Mouse (Mus musculus) c-Kit-positive CD71-negative TER-119-negative erythroid progenitor cells, embryonic 14.5 days (primary cell): ENCODE data around the gene Olfr112.
"Not testable (repeated sequence)": the region's sequence is repeated elsewhere in the genome, so short reads cannot be mapped to it uniquely, and the experiment has no call there.

Experiments
- DNase-seq: peaks from one replicate; pipeline ENCODE4 v3.0.0-alpha.2; 2013; ENCODE audit warnings: low read depth

Gene Olfr112

DNA sequence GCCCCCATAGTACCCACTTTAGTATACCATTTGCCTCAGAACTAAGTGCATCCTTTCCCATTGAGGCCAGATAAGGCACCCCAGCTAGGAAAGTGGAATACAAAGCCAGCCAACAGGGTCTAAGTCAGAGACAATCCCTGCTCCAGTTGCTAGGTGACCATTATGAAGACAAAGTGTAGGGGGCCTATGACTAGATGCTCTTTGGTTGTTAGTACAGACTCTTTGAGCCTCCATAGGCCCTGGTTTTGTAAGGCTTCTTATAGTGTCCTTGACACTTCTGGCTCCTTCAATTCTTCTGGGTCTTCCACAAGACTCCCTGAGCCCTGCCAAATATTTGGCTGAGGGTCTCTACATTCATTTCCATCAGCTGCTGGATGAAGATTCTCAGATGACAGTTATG, at the start of gene Olfr112:
Gene Olfr112, minus strand, starts transcription at position 101 of the 400 bp plus-strand sequence.
- DNase-seq = no peak

DNA sequence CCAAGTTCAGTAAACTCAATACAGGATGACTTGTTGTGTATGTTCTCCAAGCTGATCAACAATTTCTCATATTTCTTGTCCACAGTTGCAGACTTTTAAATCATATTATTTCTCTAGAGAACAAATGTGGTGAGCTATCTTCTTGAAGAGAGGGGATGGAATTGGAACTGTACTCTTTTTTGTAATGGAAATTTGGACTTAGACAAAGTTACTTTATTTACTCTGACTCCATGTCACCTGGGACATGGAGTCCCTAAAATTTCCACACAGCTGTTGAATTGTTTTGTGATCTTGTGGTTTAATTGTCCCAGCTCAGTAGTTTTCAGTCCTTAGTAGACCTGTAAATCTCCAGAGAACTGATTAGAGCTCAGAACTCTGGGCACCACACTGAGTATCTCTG, 23.4 kb upstream of the Olfr112 start, which contains the start of gene Olfr114:
Gene Olfr114, minus strand, starts transcription at position 101 of the 400 bp plus-strand sequence.
- DNase-seq = no peak

DNA sequence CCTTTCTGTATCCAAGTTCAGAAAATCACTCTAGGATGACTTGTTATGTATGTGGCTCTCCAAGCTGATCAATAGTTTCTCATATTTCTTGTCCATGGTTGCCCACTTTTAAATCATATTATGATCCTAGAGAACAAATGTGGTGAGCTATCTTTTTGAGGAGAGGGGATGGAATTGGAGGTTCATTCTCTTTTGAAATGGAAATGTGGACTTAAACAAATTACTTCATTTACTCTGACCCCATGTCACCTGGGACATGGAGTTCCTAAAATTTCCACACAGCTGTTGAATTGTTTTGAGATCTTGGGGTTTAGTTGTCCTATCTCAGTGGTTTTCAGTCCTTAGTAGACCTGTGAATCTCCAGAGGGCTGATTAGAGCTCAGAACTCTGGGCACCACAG, 8.3 kb upstream of the Olfr112 start, which contains the start of gene Olfr113:
Gene Olfr113, minus strand, starts transcription at position 101 of the 400 bp plus-strand sequence.
- no peak for DNase-seq

DNA sequence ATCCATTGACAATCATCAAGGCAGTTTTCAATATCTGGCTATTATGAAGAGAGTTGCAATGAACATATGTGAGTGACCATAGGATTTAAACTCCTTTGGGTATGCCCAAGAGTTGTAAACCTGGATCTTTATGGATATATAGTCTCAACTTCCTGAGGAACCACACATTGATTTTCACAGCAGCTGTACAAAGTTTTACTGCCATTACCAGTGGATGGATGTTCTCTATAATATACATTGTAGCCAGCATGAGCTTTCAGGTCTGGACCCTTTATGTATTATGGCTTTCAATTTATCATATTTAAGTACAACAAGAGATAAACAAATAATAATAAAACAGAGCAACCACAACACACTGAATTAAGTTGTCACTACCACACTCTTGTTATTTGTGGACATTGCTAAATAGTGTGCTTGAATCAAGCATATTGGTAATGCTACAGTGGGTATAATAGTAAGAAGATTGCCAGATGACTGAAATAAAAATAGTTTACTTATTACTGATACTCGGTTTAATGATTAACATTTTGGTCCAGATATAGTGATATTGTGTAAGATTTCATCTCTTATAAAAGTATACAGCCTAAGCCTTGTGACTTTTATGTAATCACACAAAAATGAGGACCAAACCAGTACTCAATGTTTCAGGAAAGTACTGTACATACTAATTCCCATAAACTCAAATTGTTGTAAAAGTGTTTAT, 10.2 kb downstream of the Olfr112 start:
- DNase-seq = no peak

DNA sequence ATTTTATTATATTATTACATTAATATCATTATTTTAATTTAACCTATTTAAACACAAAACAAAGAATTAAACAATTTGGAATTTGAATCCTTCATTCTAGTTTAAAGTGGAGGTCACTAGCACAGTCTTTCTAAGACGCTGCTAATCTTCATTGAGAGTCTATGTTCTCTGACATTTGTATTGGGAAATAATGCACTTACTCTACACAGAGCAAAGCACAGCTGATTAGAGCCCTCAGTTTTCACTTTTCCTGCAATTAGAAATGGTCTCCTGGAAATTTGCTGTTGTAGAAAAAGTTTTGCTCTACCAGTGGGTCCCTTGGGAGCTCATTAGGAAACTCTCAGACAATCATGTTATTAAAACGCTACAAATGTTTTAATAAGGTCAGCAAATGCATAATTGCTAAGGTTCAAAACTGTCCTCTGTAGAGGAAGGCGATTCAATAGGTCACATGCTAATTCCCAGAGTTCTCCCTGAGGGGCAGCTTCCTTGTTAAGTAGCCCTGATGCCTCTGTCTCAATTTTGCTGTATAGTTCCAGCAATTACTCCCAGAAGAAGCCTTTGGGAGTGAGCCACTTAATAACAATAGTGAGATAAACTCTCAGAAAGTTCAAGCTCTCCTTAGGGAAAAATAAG, 25.3 kb downstream of the Olfr112 start:
- DNase-seq = no peak

DNA sequence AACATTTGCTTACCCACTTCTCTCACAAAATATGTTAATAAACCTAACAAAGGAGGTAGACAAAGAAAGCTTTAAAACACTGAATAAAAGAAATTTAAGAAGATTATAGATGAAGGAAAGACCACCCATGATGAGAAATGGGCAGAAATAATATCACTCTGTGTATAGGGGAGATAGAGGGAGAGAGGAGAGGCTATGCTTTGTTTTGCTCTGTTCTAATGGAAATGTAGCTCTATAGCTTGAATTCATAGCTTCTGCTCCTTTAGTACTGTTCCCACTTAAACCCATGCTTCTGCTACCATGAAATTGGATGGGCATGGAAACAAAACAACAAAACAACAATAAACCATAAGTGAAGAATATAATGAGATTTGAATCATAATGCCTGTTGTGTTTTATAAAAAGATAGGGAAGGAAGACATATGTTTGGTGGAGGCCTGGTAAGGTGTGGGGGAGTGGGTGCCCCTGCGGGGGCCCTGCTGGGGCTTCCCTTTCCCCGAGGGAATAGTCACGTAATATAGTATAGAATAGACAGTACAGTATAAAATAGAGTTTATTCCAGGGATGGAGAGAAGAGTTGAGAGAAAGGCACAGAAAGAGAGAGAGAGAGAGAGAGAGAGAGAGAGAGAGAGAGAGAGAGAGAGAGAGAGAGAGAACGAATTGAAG, 27.7 kb downstream of the Olfr112 start:
- DNase-seq = no peak

DNA sequence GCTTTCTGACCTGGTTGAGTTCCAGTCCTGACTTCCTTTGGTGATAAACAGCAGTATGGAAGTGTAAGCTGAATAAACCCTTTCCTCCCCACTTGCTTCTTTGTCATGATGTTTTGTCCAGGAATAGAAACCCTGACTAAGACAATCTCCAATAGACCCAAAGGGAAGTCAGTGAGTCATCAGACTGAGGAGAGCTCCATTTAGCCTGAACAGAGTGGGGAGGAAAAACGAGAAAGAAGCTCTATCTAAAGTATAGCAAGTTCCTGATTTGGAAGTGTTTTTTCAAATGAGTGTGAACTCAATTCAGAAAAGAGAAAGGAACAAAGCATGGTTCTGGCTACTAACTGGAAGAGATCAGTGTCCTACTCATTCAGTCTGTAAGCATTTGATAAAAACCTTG, 30.8 kb downstream of the Olfr112 start:
- DNase-seq = not testable (repeated sequence)

DNA sequence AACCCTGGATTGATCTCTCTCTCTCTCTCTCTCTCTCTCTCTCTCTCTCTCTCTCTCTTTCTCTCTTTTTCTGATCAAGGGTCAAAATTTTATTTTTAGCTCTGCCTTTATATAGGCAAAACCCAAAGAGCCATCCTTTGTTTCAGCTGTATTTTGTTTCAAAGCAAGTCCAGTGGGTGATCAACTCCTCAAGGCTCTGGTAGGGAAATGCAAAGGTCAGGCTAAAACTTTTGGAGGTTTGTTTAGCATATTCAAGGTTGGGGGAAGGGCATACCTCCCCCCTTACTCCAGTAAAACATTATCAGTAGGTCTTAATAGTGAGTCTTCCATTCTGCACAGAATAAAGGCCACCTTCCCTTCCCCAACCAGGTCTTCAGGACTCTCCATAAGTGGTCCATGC, 34.1 kb downstream of the Olfr112 start:
- no peak for DNase-seq

DNA sequence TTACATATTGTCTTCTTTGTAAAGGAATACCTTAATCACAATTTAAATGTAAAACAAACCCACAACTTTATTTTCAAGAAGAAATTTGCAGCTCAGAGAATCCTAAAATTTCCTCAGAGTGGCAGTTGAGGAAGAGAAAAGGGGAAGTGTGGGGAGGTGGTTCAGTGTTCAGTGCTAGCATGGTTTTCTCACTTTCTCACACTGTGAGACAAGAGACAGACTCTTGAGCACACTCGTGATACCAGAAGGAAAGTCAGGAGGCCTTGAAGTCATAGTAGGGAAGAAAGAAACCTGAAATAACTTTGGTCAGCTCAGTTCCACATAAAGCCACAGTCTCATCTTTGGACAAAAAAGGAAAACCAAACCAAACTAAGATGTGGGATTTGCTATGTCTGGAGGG, 43.8 kb downstream of the Olfr112 start:
- not testable (repeated sequence) for DNase-seq

DNA sequence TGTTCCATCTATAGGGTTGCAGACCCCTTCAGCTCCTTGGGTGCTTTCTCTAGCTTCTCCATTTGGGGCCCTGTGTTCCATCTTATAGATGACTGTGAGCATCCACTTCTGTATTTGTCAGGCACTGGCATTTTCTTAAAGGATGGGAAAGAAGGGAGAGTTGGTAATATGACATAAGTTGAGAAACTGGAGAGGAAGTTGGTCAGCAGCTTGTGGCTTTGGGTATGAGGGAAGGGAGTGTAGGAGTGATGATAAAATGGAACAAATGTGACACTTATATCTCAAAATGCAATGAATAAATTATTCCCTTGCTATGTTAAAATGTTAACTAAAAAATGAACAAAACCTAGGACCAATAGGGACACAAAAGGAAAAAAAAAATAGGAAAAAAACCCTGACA, 44.6 kb downstream of the Olfr112 start:
- DNase-seq = not testable (repeated sequence)
